Mouse (Mus musculus): Measurements from ENCODE around the gene Taf1c.

Taf1c gene

DNA sequence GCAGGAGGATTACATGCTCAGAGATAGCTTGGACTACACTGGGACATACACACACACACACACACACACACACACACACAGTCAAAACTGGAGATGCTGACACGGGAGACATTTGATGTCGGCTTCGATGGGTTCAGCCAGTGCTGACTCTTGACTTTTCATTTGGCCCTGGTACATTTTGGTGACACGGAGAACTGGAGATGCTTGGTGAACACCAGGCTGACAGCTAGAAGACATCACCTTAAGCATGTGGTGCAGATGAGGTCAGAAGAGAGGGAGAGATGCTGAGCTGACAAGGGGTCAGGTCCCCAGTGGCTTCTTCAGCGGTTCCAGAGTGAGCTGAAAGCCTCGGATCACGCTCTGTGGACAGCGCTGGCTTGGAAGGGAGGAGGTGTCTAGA lies 18.0 kb upstream of the Taf1c start:
- DNase-seq (ENCODE audit: low spot score) = no peak

DNA sequence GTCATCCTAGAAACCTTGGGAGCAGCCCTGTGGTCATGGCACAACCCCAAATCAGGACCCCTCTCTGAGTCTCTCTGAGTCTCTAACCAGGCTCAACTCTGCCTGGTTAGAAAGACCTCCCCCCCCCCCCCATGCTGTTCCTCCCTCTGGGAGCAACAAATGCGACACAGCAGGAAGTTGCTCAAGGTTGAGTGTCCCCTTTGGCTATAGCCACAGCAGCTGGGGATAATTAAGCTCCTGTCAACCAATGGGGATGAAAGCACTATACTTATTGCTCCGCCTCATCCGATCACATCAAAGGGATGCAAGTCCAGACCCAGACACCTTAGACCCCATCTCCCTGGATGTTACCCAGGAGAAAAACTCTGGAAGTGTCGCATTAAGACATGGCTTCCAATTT lies 17.5 kb upstream of the Taf1c start:
- no peak for DNase-seq (ENCODE audit: low spot score)

DNA sequence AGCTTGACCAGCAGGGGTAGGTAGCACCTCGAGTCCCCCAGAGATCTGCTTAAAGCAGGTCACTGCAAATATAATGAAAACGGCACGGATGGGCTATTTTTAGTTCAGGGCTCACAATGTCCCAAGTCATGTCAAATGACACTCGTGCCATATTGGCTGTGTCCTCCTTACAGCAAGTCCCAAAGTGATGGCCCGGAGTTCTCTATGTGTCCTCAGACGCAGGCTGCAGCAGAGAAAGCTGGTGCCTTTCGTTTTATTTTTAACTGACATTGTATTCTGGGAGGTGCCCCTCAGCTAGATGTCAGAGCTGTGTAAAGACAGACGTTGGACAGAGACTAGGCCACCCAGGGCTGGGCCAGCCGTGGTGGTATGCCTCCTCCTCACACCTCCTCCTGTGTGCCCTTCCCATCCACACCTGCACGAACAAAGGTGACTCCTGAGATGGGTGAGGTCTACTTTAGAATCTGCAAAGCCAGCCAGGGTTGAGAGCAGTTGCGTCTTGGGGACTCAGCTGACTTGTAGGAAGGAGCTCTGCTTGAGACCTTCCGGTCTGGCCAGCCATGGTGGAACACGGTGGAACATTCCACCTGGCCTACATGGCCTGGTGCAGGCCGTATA lies 15.9 kb upstream of the Taf1c start:
- DNase-seq (ENCODE audit: low spot score) = no peak

DNA sequence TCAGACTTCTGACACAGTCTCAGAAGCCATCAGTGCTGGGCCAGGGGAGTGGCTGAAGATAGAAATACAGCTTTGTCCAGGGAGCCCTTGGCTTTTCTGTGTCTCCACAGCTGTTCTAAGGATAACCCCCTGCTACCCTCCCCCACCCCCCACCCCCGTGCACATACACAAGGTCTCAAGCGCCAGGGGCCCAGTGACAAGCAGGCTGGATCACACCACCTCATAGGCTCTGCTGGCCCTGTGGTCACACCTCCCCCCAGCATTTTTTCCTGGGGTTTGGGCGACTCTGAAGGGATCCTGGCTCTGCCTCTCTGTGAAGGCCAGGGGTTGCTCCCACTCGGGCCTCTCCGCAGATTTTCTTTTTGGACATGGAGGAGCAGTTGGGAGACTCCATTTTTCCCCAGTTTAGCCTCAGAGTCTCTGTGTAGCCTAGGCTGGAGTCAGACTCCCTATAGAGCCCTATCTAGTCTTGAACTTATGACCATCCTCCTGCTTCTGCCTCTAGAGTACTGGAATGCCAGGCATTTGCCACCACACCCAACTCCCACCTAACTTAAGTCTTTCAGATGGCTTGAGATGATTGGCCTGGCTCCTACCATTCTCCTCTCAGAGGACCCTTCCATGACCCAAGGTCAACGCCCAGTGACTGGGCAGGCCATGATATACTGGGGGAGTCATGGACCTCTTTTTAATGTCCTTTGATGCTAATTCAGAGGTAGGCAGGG lies 15.3 kb upstream of the Taf1c start:
- DNase-seq (ENCODE audit: low spot score) = no peak

GRCm38 (mm10) chr8:119618887-119619286 lies 13.9 kb upstream of the Taf1c start:
- no peak for DNase-seq (ENCODE audit: low spot score)

- no peak for DNase-seq (ENCODE audit: low spot score)
Measured at GRCm38 (mm10) chr8:119617586-119617985, 12.6 kb upstream of the Taf1c start.

DNA sequence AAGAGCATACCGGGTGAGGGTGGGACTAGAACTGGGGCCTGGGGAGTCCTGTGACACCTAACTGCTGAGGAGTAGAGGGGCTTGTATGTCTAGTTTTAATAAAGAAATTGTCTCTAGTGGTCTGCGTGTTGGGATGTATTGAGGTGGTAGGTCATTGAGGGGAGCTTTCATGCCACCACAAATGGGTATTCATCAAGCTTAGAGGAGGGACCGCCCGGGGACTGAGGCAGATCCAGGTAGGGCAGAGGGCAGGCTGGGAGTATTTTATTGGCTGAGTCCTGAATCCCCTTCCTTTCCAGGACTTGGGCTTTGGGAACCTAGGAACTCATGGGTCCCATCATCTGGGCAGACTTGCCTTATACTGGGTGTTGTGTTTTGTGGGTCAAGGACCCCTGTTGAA lies 11.8 kb upstream of the Taf1c start:
- DNase-seq (ENCODE audit: low spot score) = no peak

DNA sequence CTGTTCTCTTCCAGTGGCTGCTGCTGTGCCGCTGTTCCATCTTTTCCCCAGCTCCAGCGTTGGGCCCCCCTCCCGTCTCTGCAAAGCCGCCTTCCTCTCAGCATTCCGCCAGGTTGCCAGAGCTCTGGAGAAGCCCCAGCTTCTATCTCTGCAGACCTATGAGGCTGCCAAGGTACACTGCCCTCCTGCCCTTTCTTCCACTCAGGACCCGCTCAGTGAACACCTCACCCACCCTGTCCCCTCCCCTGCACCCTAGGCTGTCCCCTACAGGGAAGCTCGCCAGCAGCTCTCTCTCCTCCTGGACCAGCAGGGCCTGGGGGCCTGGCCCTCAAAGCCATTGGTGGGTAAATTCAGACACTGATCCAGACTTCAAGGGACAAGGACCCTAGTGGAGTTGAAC lies 11.3 kb upstream of the Taf1c start:
- no peak for DNase-seq (ENCODE audit: low spot score)

DNA sequence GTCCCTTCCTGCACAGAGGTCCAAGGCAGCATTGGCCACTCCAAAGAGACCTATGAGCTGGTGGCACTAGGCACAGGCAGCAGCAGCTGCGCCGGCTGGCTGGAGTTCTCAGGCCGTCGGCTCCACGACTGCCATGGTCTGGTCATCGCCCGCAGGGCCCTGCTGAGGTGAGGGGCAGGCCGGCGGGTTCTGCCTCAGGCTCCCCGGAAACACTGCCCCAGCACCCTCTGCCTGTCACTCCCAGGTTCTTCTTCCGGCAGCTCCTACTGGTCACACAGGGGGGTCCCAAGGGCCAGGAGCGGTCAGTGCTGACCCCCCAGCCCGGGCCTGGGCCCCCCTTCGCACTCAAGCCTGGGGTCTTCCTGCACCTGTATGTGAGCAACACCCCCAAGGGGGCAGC lies 10.1 kb upstream of the Taf1c start:
- DNase-seq (ENCODE audit: low spot score) = no peak

GRCm38 (mm10) chr8:119612471-119612870 lies 7.4 kb upstream of the Taf1c start, which contains the start of gene Adad2:
TSS of gene Adad2 (plus strand) at chr8:119612747.
- DNase-seq (ENCODE audit: low spot score) = no peak

GRCm38 (mm10) chr8:119606224-119606623 lies 1.2 kb upstream of the Taf1c start:
- no peak for DNase-seq (ENCODE audit: low spot score)

DNA sequence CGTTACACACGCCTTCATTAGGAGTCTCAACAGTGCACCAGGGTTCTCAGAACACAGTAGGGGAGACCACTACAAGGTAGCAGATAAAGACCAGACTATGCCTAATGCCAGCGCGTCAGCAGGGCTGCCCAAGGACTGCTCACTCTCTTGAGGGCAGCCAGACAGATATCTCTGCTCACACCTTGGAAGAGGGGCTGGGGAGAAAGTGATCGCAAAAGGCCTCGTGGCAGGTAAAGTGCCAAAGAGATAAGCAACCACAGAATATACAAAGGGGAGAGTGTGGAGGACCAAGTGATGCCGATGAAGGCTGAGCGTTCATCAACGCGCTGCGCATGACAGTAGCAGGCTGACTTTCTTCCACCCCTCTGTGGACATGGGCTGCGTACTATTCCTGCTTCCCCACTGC lies 621 bp downstream of the Taf1c start:
- DNase-seq (ENCODE audit: low spot score) = peak; percentile 43

DNA sequence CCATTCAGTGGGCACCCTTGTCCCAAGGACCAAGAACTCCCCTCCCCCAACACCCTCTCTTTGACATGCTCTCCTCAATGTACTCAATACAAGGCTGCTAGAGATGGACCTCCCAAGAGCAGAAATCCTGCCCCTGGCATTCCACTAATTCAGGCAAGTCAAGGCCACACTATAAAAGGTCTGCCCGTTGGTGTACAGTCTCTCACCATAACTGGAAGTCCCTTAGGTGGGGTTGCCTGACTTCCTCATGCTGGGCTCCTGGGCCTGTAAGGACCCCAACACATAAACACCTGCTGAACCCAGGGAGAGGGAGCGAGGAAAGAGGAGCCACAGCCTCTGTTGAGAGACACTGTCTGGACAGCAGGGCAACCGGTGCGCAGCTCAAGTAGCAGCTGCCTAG lies 1.3 kb downstream of the Taf1c start:
- no peak for DNase-seq (ENCODE audit: low spot score)

DNA sequence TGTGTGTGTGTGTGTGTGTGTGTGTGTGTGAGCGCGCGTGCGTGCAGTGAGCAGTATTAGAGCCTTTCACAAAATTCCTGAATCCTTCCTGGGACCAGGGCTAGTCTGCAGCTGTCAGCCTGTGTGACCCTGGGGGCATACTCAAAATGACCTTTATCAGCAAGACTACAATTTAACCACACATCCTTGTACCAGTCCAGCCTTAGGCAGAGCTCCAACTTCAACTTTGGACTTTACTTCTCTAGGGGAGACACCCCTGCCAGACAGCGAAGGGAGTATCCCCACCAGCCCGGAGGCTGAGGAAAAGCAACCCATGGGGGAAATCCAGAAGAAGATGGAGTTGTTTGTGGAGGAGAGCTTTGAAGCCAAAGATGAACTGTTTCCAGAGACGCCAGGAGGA lies 13.6 kb downstream of the Taf1c start:
- DNase-seq (ENCODE audit: low spot score) = no peak

GRCm38 (mm10) chr8:119590348-119590747 lies 14.7 kb downstream of the Taf1c start:
- DNase-seq (ENCODE audit: low spot score) = no peak

DNA sequence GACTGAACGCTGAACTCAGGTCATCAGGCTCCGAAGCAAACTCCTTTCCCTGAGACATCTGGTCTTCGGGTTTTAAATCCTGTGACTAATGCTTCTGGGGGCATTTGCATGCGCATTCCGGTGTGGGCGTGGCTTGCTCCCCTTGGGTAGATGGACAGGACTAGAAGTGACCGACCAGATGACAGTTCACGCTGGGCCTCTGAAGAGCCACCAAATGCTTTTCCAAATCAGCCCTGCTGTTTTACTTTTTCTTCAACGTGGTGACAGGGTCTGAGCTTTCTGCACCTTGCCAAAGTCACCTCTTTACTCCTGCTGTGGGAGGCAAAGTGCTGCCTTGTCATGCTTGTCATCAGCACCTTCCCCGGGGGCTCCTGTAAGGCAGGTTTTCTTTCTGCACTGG lies 16.2 kb downstream of the Taf1c start:
- no peak for DNase-seq (ENCODE audit: low spot score)

DNA sequence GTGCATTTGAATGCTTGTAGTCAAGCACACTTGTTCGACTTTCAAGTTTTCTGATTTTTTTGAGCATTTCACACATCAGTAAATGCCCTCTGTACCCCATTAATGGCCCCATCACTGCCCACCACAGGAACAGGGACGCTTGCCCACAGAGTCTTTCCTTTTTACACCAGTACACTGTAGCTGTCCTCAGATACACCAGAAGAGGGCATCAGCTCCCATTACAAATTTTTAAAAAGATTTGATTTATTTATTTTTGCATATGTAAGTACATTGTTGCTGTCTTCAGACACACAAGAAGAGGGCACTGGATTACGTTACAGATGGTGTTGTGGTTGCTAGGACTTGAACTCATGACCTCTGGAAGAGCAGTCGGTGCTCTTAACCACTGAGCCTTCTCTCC lies 16.7 kb downstream of the Taf1c start:
- no peak for DNase-seq (ENCODE audit: low spot score)

- no peak for DNase-seq (ENCODE audit: low spot score)
Measured at GRCm38 (mm10) chr8:119585901-119586300, 19.1 kb downstream of the Taf1c start.

DNA sequence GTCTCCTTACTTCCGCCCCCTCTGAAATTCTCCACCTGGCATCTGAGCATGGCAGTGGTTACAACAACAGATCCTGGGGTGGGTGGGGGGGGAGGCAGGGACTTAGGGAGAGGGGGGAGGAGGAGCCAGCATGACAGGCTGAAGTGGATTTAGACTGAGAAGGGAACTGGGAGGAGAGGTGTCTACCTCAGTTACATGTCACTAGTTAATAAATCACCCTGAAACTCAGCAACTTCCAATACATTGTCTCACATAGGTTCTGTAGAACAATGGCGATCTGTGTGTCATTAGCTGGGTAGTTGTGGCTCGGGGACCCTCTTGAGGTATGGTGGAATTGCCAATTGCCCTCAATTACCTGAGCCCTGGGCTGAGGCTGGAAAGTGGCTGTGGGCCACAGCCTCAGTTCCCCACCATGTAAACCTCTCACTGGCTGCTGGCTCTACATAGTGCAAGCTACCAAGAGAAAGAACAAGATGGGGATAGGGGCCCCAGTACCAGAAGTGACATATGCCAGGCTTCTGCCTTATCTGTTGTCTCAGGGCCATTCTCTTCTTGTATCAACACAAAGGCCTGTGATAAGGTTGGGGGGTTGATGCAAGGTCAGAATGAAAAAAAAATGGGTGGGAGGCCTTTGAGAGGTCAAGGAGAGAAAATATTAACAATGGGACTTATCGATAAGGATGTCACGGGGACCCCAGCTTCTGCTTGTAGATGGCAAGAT lies 24.4 kb downstream of the Taf1c start:
- no peak for DNase-seq (ENCODE audit: low spot score)

- DNase-seq (ENCODE audit: low spot score) = no peak
Measured at GRCm38 (mm10) chr8:119579096-119579495, 25.9 kb downstream of the Taf1c start.

DNA sequence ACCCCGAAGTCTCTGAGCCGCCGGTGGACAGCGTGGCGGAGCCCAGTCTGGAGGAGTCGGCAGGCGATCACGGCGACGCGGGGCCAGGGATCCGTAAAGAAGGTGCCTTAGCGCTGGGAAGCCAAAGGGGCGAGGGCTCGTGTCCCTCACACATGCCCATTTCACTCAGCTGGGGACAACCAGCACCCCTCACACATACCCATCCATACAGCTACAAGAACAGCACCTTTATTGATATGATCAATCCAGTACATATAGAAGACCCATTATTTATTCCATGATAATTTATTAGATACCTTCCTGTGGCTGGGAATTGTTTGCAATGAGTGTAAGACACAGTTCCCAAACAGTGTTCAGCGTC lies 29.7 kb downstream of the Taf1c start:
- no peak for DNase-seq (ENCODE audit: low spot score)

DNA sequence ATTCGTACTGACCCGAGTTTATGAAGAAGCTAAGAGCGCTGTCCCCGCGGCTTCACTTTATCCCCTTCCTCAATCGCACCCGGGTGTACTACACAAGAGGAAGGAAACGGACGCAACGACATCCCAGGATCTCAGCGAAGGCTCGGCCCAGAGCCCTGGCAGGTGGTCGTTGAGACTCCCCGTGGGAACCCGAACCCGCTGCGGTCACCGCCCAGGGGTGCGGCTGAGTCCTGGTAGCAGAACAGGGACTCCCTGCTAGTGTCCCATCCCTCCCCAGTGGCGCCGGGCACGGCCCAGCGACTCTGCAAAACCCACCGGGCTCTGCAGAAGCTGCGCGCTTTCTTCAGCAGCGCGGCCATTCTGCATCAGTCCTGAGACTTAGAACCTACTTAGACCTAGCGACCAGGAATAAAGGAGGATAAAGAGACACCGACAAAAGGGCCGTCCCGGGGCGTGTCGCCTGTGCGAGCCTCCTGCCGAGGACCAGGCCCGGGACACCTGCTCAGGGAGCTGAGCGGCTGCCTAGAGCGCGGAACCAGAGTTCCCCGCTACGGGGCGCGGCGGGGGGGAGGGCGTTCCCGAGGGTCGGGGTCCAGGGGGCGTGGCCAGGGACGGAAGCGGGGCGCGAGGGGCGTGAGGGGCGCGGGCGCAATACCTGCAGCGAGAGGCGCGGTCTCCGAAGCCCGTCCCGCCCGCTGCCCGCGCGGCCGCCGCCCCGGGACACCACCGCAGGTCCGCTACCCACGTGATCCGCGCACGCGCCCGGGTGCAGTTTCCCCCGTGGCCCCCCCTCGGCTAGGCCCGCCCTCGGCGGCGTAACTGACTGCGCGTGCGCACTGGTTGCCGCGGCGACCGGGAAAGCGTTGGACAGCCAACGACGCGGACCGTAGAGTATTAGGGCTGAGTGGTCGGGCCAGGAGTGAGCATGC lies 30.3 kb downstream of the Taf1c start, which contains the start of the genes Hsdl1 and Dnaaf1:
Gene Hsdl1 (minus strand): TSS at position 747 of the 929 bp plus-strand sequence.
Gene Dnaaf1 (plus strand): TSS at position 799 of the 929 bp plus-strand sequence.
- DNase-seq (ENCODE audit: low spot score) = peak; percentile 88

Measured in c-Kit-positive CD71-positive TER-119-positive erythroid progenitor cells, embryonic 14.5 days (primary cell).